Mouse (Mus musculus): Measurements from ENCODE around the gene Epha7. TPM values are rescaled to one million over a fixed set of nuclear protein-coding genes. Genes with fewer than 3 reads are reported as not detected.

The Epha7 gene
- total and polyA plus RNA-seq, 3 experiments = 0.11 TPM; not detected in 2

DNA sequence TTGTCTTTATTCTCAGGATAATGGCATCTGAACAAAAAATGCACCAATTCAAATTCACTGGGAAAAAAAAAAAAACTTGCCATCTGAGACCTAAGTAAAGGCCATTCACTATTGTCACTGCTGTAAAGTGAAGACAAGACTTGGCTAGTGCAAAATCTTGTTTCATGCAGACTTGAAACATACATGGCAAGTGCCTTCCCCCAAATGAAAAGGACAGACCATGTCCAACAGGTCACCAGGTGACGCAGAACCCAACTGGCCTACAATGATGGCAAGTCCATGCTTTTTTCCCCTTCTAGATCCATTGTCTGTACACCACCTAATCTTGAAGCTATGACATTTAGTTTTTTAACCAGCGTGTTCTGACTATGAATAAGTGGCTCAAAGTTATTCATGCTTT, 94.1 kb downstream of the Epha7 start:
- no peaks in the 10 kb centered on the region for H3K4me1 ChIP-seq (ENCODE audit: insufficient read depth, low read depth, low read length)
- TF ChIP-seq POLR2AphosphoS5 (IDR thresholded peaks at IDR 0.05; ENCODE audit: insufficient replicate concordance, low read depth, low read length) (no peak), GATA1 (IDR thresholded peaks at IDR 0.05; ENCODE audit: borderline replicate concordance, low read length) (no peak), TAL1 (conservative IDR thresholded peaks at IDR 0.05; ENCODE audit: low read depth, low read length) (no peak), GATA2 (IDR thresholded peaks at IDR 0.05; ENCODE audit: borderline replicate concordance, low read depth, low read length) (no peak), CTCF (IDR thresholded peaks at IDR 0.05; ENCODE audit: low read depth, low read length) (no peak)
- no peaks in the 10 kb centered on the region for H3K9me3 ChIP-seq (replicated peaks)
- H3K27me3 ChIP-seq (ENCODE audit: insufficient read depth, low read length) = no peaks in the 10 kb centered on the region
- ATAC-seq (ENCODE audit: extremely low read depth, insufficient number of reproducible peaks, low FRiP score, poor library complexity, severe bottlenecking) (no peak), DNase-seq (ENCODE audit: low spot score) (no peak)
- H3K36me3 ChIP-seq (replicated peaks) = no peaks in the 10 kb centered on the region
- no peak overlapping the region for H3K4me3 ChIP-seq (ENCODE audit: low read depth, low read length)

DNA sequence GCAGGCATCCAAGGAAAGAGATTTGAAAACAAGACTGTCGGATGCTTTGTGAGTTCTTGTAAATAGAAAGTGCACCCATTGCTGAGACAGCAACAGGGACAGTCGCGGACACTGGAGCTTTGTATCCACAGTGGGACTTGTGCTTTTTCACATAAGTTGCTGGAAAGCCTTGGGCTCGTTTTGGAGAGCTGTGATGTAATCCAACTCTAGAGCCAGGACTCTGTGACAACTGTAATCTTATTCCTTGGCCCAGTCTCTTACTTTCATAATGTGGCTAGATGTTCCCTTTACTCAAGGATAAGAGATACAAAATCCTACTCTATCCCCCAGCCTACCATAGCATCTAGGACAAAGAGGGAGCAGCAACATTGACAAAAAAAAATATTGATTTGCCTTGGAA, 97.2 kb downstream of the Epha7 start:
- Histone ChIP-seq H3K27me3 (ENCODE audit: insufficient read depth, low read length) (no peaks in the 10 kb centered on the region), H3K4me3 (ENCODE audit: low read depth, low read length) (no peak overlapping the region), H3K4me1 (ENCODE audit: insufficient read depth, low read depth, low read length) (no peaks in the 10 kb centered on the region), H3K9me3 (replicated peaks) (no peaks in the 10 kb centered on the region), H3K36me3 (replicated peaks) (no peaks in the 10 kb centered on the region)
- no peak for ATAC-seq (ENCODE audit: extremely low read depth, insufficient number of reproducible peaks, low FRiP score, poor library complexity, severe bottlenecking)
- TF ChIP-seq GATA1 (IDR thresholded peaks at IDR 0.05; ENCODE audit: borderline replicate concordance, low read length) (no peak), CTCF (IDR thresholded peaks at IDR 0.05; ENCODE audit: low read depth, low read length) (no peak), POLR2AphosphoS5 (IDR thresholded peaks at IDR 0.05; ENCODE audit: insufficient replicate concordance, low read depth, low read length) (no peak), GATA2 (IDR thresholded peaks at IDR 0.05; ENCODE audit: borderline replicate concordance, low read depth, low read length) (no peak), TAL1 (conservative IDR thresholded peaks at IDR 0.05; ENCODE audit: low read depth, low read length) (no peak)
- DNase-seq (ENCODE audit: low spot score) = no peak

DNA sequence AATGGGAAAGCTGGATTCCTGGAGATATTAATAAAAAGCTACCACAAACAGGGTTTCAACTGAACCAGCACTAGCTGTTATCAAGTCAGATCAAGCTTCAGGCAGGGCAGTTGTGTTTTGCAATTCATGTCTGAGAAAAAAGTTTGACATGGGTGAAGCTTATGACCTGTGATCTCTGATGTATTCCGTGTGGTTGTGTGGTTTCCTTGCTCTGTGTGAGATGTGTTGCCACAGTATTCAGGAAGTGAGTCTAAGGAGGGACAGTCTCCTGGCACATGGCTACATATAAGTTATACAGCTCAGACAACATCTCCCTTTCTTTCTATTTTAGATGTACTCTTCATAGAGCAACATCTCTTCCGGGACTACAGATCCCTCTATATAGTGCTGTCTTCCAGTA, 99.1 kb downstream of the Epha7 start:
- Histone ChIP-seq H3K9me3 (replicated peaks) (no peaks in the 10 kb centered on the region), H3K36me3 (replicated peaks) (no peaks in the 10 kb centered on the region), H3K27me3 (ENCODE audit: insufficient read depth, low read length) (no peaks in the 10 kb centered on the region), H3K4me1 (ENCODE audit: insufficient read depth, low read depth, low read length) (no peaks in the 10 kb centered on the region), H3K4me3 (ENCODE audit: low read depth, low read length) (no peak overlapping the region)
- no peak for DNase-seq (ENCODE audit: low spot score)
- no peak for ATAC-seq (ENCODE audit: extremely low read depth, insufficient number of reproducible peaks, low FRiP score, poor library complexity, severe bottlenecking)
- TF ChIP-seq GATA2 (IDR thresholded peaks at IDR 0.05; ENCODE audit: borderline replicate concordance, low read depth, low read length) (no peak), TAL1 (conservative IDR thresholded peaks at IDR 0.05; ENCODE audit: low read depth, low read length) (no peak), CTCF (IDR thresholded peaks at IDR 0.05; ENCODE audit: low read depth, low read length) (no peak), GATA1 (IDR thresholded peaks at IDR 0.05; ENCODE audit: borderline replicate concordance, low read length) (no peak), POLR2AphosphoS5 (IDR thresholded peaks at IDR 0.05; ENCODE audit: insufficient replicate concordance, low read depth, low read length) (no peak)

DNA sequence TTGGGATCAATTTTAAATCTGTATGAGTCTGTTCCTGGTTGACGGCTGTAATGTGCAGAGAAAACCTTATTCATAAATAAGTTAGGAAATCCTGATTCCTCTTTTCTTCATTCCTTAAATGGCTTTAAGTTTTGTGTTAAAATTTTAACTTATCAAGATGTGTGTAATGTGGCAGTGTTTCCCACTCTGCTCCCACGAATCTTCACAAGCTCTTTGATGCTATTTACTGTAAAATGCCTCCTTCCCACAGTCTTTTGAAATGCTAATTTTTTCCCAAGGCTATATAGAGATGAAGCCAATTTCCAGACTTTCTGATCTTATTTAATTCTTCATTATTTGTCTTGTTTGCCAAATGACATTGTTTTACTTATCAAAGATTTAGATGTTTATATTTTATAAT, 100.7 kb downstream of the Epha7 start:
- Histone ChIP-seq H3K27me3 (ENCODE audit: insufficient read depth, low read length) (no peaks in the 10 kb centered on the region), H3K36me3 (replicated peaks) (no peaks in the 10 kb centered on the region), H3K4me3 (ENCODE audit: low read depth, low read length) (no peak overlapping the region), H3K4me1 (ENCODE audit: insufficient read depth, low read depth, low read length) (no peaks in the 10 kb centered on the region), H3K9me3 (replicated peaks) (no peaks in the 10 kb centered on the region)
- TF ChIP-seq GATA2 (IDR thresholded peaks at IDR 0.05; ENCODE audit: borderline replicate concordance, low read depth, low read length) (no peak), POLR2AphosphoS5 (IDR thresholded peaks at IDR 0.05; ENCODE audit: insufficient replicate concordance, low read depth, low read length) (no peak), CTCF (IDR thresholded peaks at IDR 0.05; ENCODE audit: low read depth, low read length) (no peak), TAL1 (conservative IDR thresholded peaks at IDR 0.05; ENCODE audit: low read depth, low read length) (no peak), GATA1 (IDR thresholded peaks at IDR 0.05; ENCODE audit: borderline replicate concordance, low read length) (no peak)
- ATAC-seq (ENCODE audit: extremely low read depth, insufficient number of reproducible peaks, low FRiP score, poor library complexity, severe bottlenecking) (no peak), DNase-seq (ENCODE audit: low spot score) (no peak)

DNA sequence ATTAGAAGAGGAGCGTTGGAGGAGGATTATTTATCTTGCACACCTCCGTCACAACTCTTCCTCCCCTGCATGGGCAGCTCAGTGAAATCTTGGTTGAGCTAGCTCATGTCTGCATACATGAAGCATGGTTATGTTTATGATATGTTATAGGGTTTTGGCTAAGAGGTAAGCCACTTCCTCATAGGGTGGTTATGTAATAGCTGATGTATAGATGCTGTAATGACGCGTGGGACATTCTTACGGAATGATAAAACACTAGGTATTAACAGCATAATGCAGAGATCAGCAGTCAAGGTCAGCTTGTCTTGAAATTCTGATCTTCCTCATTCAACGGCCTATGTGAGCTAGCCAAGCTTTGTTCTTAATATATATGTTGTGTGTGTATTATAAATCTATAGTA, 107.7 kb downstream of the Epha7 start:
- Histone ChIP-seq H3K4me3 (ENCODE audit: low read depth, low read length) (no peak overlapping the region), H3K27me3 (ENCODE audit: insufficient read depth, low read length) (no peaks in the 10 kb centered on the region), H3K9me3 (replicated peaks) (no peaks in the 10 kb centered on the region), H3K4me1 (ENCODE audit: insufficient read depth, low read depth, low read length) (no peaks in the 10 kb centered on the region), H3K36me3 (replicated peaks) (no peaks in the 10 kb centered on the region)
- TF ChIP-seq CTCF (IDR thresholded peaks at IDR 0.05; ENCODE audit: low read depth, low read length) (no peak), TAL1 (conservative IDR thresholded peaks at IDR 0.05; ENCODE audit: low read depth, low read length) (no peak), POLR2AphosphoS5 (IDR thresholded peaks at IDR 0.05; ENCODE audit: insufficient replicate concordance, low read depth, low read length) (no peak), GATA1 (IDR thresholded peaks at IDR 0.05; ENCODE audit: borderline replicate concordance, low read length) (no peak), GATA2 (IDR thresholded peaks at IDR 0.05; ENCODE audit: borderline replicate concordance, low read depth, low read length) (no peak)
- DNase-seq (ENCODE audit: low spot score) (no peak), ATAC-seq (ENCODE audit: extremely low read depth, insufficient number of reproducible peaks, low FRiP score, poor library complexity, severe bottlenecking) (no peak)

DNA sequence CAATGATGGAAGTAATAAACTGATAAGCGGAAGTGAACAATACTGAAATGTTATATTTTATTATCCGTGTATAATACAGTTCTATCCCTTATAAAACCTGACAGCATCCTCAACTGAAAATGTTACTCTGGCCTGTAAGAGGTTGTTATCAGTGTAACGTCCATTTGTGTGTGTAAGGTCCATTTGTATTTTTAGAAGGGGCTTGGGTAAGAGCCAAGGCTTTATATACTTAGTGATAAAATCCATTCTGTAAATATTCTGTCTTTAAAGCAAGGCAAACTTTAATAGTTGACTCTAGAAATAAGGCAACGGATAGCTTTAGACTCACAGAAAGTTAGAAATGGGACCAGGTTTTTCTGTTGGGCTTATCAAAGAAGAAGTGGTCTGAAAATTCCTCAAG, 113.1 kb downstream of the Epha7 start:
- Histone ChIP-seq H3K4me3 (ENCODE audit: low read depth, low read length) (no peak overlapping the region), H3K4me1 (ENCODE audit: insufficient read depth, low read depth, low read length) (no peaks in the 10 kb centered on the region), H3K9me3 (replicated peaks) (no peaks in the 10 kb centered on the region), H3K27me3 (ENCODE audit: insufficient read depth, low read length) (no peaks in the 10 kb centered on the region), H3K36me3 (replicated peaks) (no peaks in the 10 kb centered on the region)
- DNase-seq (ENCODE audit: low spot score) = no peak
- ATAC-seq (ENCODE audit: extremely low read depth, insufficient number of reproducible peaks, low FRiP score, poor library complexity, severe bottlenecking) = no peak
- TF ChIP-seq CTCF (IDR thresholded peaks at IDR 0.05; ENCODE audit: low read depth, low read length) = no peak
- TF ChIP-seq POLR2AphosphoS5 (IDR thresholded peaks at IDR 0.05; ENCODE audit: insufficient replicate concordance, low read depth, low read length) = no peak
- no peak for TF ChIP-seq TAL1 (conservative IDR thresholded peaks at IDR 0.05; ENCODE audit: low read depth, low read length)
- TF ChIP-seq GATA2 (IDR thresholded peaks at IDR 0.05; ENCODE audit: borderline replicate concordance, low read depth, low read length) = no peak
- no peak for TF ChIP-seq GATA1 (IDR thresholded peaks at IDR 0.05; ENCODE audit: borderline replicate concordance, low read length)
